Mouse (Mus musculus) lung, embryonic 14.5 days (tissue): ENCODE results near the gene Pnliprp1. TPM values are rescaled to one million over a fixed set of nuclear protein-coding genes. Genes with fewer than 3 reads are reported as not detected.

Source experiments
- ATAC-seq: fragments of 200-750 bp; cut with Nextera tagmentation; 2 replicates; pipeline ENCODE4 v1.8.0; 2017; ENCODE audit warnings: mild to moderate bottlenecking, moderate TSS enrichment, moderate library complexity; ENCODE audit not compliant: insufficient read depth
- DNase-seq: peaks from one replicate; pipeline ENCODE4 v3.0.0-alpha.2; 2015
- H3K27ac ChIP-seq: fragments of 300-500 bp; sonication (generic); 2 replicates; pipeline ENCODE4 v1.5.1; 2014; ENCODE audit warnings: low read depth, mild to moderate bottlenecking, moderate library complexity
- H3K27me3 ChIP-seq: fragments of 300-500 bp; sonication (generic); 2 replicates; pipeline ENCODE4 v1.6.1; 2014; ENCODE audit warnings: low read length, control low read depth; ENCODE audit not compliant: insufficient read depth
- H3K36me3 ChIP-seq: fragments of 300-500 bp; sonication (generic); 2 replicates; pipeline ENCODE4 v1.6.1; 2014; ENCODE audit warnings: control low read depth; ENCODE audit not compliant: insufficient read depth
- H3K4me1 ChIP-seq: fragments of 300-500 bp; sonication (generic); 2 replicates; pipeline ENCODE4 v1.6.1; 2014; ENCODE audit warnings: antibody characterized with exemption, control low read depth; ENCODE audit not compliant: insufficient read depth
- H3K4me2 ChIP-seq: fragments of 300-500 bp; sonication (generic); 2 replicates; pipeline ENCODE4 v1.6.1; 2014; ENCODE audit warnings: mild to moderate bottlenecking
- H3K4me3 ChIP-seq: fragments of 300-500 bp; sonication (generic); 2 replicates; pipeline ENCODE4 v1.5.1; 2014; ENCODE audit warnings: low read depth, low read length
- H3K9ac ChIP-seq: fragments of 300-500 bp; sonication (generic); 2 replicates; pipeline ENCODE4 v1.6.1; 2014
- H3K9me3 ChIP-seq: fragments of 300-500 bp; sonication (generic); 2 replicates; pipeline ENCODE4 v1.6.1; 2016; ENCODE audit warnings: low read depth, low read length, control low read depth
- CTCF ChIP-seq: IDR thresholded peaks from 2 replicates; pipeline ENCODE4 v1.5.1; 2016; ENCODE audit warnings: antibody characterized with exemption, low read depth
- WGBS: fragments of 180-500 bp; shearing (Covaris S2); extraction: QIAGEN DNeasy Blood & Tissue Kit; methylation state at CpG from one replicate; pipeline ENCODE4 v1.1.7; 2014; 5-methylcytosine and 5-hydroxymethylcytosine counted together
- polyA plus RNA-seq: library from polyadenylated mRNA; unstranded; fragments of >200 nt; fragmentation: Nextera tagmentation; extraction: Ambion mirVana; gene quantifications from 2 replicates; pipeline ENCODE4 v1.2.1, GENCODE M21; 2014

Gene Pnliprp1
- polyA plus RNA-seq, 1 experiment from 2014 or later = 1.0 TPM

- no peaks in the 10 kb centered on the region for H3K4me1 ChIP-seq
- H3K4me2 ChIP-seq = no peak overlapping the region
- no peak for TF ChIP-seq CTCF
- no peak overlapping the region for H3K4me3 ChIP-seq
- H3K27ac ChIP-seq = no peak overlapping the region
- no peak overlapping the region for H3K9ac ChIP-seq
- no peaks in the 10 kb centered on the region for H3K27me3 ChIP-seq
- WGBS = 53% methylated on average over 5 of the region's 5 CpGs
- DNase-seq (no peak), ATAC-seq (no peak)
- H3K9me3 ChIP-seq = no peaks in the 10 kb centered on the region
- H3K36me3 ChIP-seq = no peaks in the 10 kb centered on the region
Measured at GRCm38 (mm10) chr19:58776461-58776860, 47.8 kb downstream of the Pnliprp1 start.

GRCm38 (mm10) chr19:58781566-58781965 is 52.9 kb downstream of the Pnliprp1 start:
- Histone ChIP-seq H3K4me1 (no peaks in the 10 kb centered on the region), H3K4me2 (no peak overlapping the region), H3K9ac (no peak overlapping the region), H3K9me3 (no peaks in the 10 kb centered on the region), H3K27me3 (no peaks in the 10 kb centered on the region), H3K27ac (no peak overlapping the region), H3K4me3 (no peak overlapping the region), H3K36me3 (no peaks in the 10 kb centered on the region)
- DNase-seq = no peak
- 67% methylated on average over 4 of the region's 4 CpGs for WGBS
- ATAC-seq = no peak
- TF ChIP-seq CTCF = no peak

GRCm38 (mm10) chr19:58783938-58784337 is 55.3 kb downstream of the Pnliprp1 start:
- WGBS = 45% methylated on average over 7 of the region's 7 CpGs
- Histone ChIP-seq H3K27me3 (no peaks in the 10 kb centered on the region), H3K36me3 (no peaks in the 10 kb centered on the region), H3K4me2 (no peak overlapping the region), H3K9ac (no peak overlapping the region), H3K4me1 (no peaks in the 10 kb centered on the region), H3K4me3 (no peak overlapping the region), H3K27ac (no peak overlapping the region), H3K9me3 (no peaks in the 10 kb centered on the region)
- ATAC-seq (no peak), DNase-seq (peak; percentile 9)
- no peak for TF ChIP-seq CTCF

GRCm38 (mm10) chr19:58789194-58789593 is 60.5 kb downstream of the Pnliprp1 start:
- WGBS = 66% methylated on average over 11 of the region's 11 CpGs
- H3K36me3 ChIP-seq = no peaks in the 10 kb centered on the region

More at GRCm38 (mm10) chr19:58789194-58789593, 60.5 kb downstream of the Pnliprp1 start:
- no peak overlapping the region for H3K27ac ChIP-seq
- H3K9me3 ChIP-seq = no peaks in the 10 kb centered on the region
- no peak for TF ChIP-seq CTCF
- no peaks in the 10 kb centered on the region for H3K4me1 ChIP-seq
- no peaks in the 10 kb centered on the region for H3K27me3 ChIP-seq
- ATAC-seq (no peak), DNase-seq (peak; percentile 9)
- no peak overlapping the region for H3K4me3 ChIP-seq
- no peak overlapping the region for H3K4me2 ChIP-seq
- no peak overlapping the region for H3K9ac ChIP-seq

Other genes with a start within 250 kb of the Pnliprp1 start
- gene Ccdc172, start 216.9 kb upstream of the Pnliprp1 start, polyA plus RNA-seq = not detected in 2 replicates
- not detected in 2 replicates for gene Pnlip, start 76.4 kb upstream of the Pnliprp1 start, polyA plus RNA-seq
- gene Pnliprp2, start 30.8 kb downstream of the Pnliprp1 start, polyA plus RNA-seq = 0.35 and 0.38 TPM in 2 replicates
- gene 1700019N19Rik, start 65.6 kb downstream of the Pnliprp1 start, polyA plus RNA-seq = not detected in 2 replicates
- gene Eno4, start 214.5 kb downstream of the Pnliprp1 start, polyA plus RNA-seq = 0.50 and 0.88 TPM in 2 replicates
- 3.9 and 4.6 TPM in 2 replicates for gene Hspa12a, start 214.8 kb downstream of the Pnliprp1 start, polyA plus RNA-seq